Mouse (Mus musculus): ENCODE measurements around the gene Gm9045.
"Not testable (repeated sequence)": the region's sequence is repeated elsewhere in the genome, so short reads cannot be mapped to it uniquely, and the experiment has no call there.

Gm9045 gene

GRCm38 (mm10) chr10:118337731-118338130 lies at the start of gene Gm9045:
TSS of gene Gm9045 (minus strand) at chr10:118337831.
- DNase-seq (ENCODE audit: low spot score): not testable (repeated sequence)

GRCm38 (mm10) chr10:118370443-118370842 lies 32.8 kb upstream of the Gm9045 start:
- peak; percentile 46 for DNase-seq (ENCODE audit: low spot score)

GRCm38 (mm10) chr10:118369518-118369917 lies 31.9 kb upstream of the Gm9045 start:
- DNase-seq (ENCODE audit: low spot score): no peak

GRCm38 (mm10) chr10:118354005-118354404 lies 16.4 kb upstream of the Gm9045 start, which contains the start of gene Gm9049:
TSS of gene Gm9049 (minus strand) at chr10:118354105.
- not testable (repeated sequence) for DNase-seq (ENCODE audit: low spot score)

GRCm38 (mm10) chr10:118348579-118348978 lies 10.9 kb upstream of the Gm9045 start, which contains the start of gene Gm9048:
TSS of gene Gm9048 (minus strand) at chr10:118348679.
- DNase-seq (ENCODE audit: low spot score): not testable (repeated sequence)

- DNase-seq (ENCODE audit: low spot score): not testable (repeated sequence)
These were observed 5.5 kb upstream of the Gm9045 start, which contains the start of gene Gm9046 for GRCm38 (mm10) chr10:118343155-118343554. TSS of gene Gm9046 (minus strand) at chr10:118343255.

GRCm38 (mm10) chr10:118332308-118332707 lies 5.3 kb downstream of the Gm9045 start, which contains the start of gene Gm9044:
TSS of gene Gm9044 (minus strand) at chr10:118332408.
- DNase-seq (ENCODE audit: low spot score): not testable (repeated sequence)

GRCm38 (mm10) chr10:118326869-118327268 lies 10.8 kb downstream of the Gm9045 start, which contains the start of gene Gm9040:
TSS of gene Gm9040 (minus strand) at chr10:118326969.
- not testable (repeated sequence) for DNase-seq (ENCODE audit: low spot score)

- no peak for DNase-seq (ENCODE audit: low spot score)
These were observed 18.6 kb downstream of the Gm9045 start for GRCm38 (mm10) chr10:118319024-118319423.

- not testable (repeated sequence) for DNase-seq (ENCODE audit: low spot score)
These were observed 35.5 kb downstream of the Gm9045 start for GRCm38 (mm10) chr10:118302133-118302532.

GRCm38 (mm10) chr10:118294938-118295337 lies 42.7 kb downstream of the Gm9045 start, which contains the start of gene Iltifb:
TSS of gene Iltifb (minus strand) at chr10:118295038.
- no peak for DNase-seq (ENCODE audit: low spot score)

Measured in spleen, adult 12 weeks (tissue).